Mouse (Mus musculus) heart, embryonic 14.5 days (tissue): Measurements from ENCODE around the gene Lrrc8a. TPM values are rescaled to one million over a fixed set of nuclear protein-coding genes. Genes with fewer than 3 reads are reported as not detected.

Source experiments
- ATAC-seq: fragments of 200-750 bp; cut with Nextera tagmentation; 2 replicates; pipeline ENCODE4 v1.8.0; 2017; ENCODE audit warnings: low read depth, moderate TSS enrichment; ENCODE audit not compliant: insufficient number of reproducible peaks, insufficient read depth, low FRiP score
- H3K27ac ChIP-seq, 2 experiments: fragments of 200-500 bp in 1 of 2; fragments of 300-500 bp in 1 of 2; sonication (generic) in 1 of 2; replicated peaks in 1 of 2; 2 replicates each; pipeline ENCODE4 v1.5.1; 2012 to 2014; ENCODE audit warnings: low read depth in 2 of 2, low read length in 2 of 2, control low read depth in 1 of 2, mild to moderate bottlenecking in 1 of 2, mixed read lengths in 1 of 2; ENCODE audit not compliant: control insufficient read depth in 1 of 2, insufficient read depth in 1 of 2
- H3K27me3 ChIP-seq: fragments of 300-500 bp; sonication (generic); 2 replicates; pipeline ENCODE4 v1.6.1; 2014; ENCODE audit warnings: mild to moderate bottlenecking, low read length, control low read depth; ENCODE audit not compliant: control insufficient read depth, insufficient read depth
- H3K36me3 ChIP-seq: fragments of 300-500 bp; sonication (generic); 2 replicates; pipeline ENCODE4 v1.6.1; 2014; ENCODE audit warnings: mild to moderate bottlenecking, control low read depth, low read length, mixed read lengths; ENCODE audit not compliant: control insufficient read depth, insufficient read depth
- H3K4me1 ChIP-seq, 2 experiments: fragments of 200-500 bp in 1 of 2; fragments of 300-500 bp in 1 of 2; sonication (generic) in 1 of 2; 2 replicates each; pipeline ENCODE4 v1.6.1; 2012 to 2014; ENCODE audit warnings: low read length in 2 of 2, control low read depth in 1 of 2, mixed read lengths in 1 of 2; ENCODE audit not compliant: control insufficient read depth in 2 of 2, insufficient read depth in 2 of 2
- H3K4me2 ChIP-seq: fragments of 300-500 bp; sonication (generic); 2 replicates; pipeline ENCODE4 v1.6.1; 2014; ENCODE audit warnings: mild to moderate bottlenecking, low read length
- H3K4me3 ChIP-seq, 2 experiments: fragments of 200-500 bp in 1 of 2; fragments of 300-500 bp in 1 of 2; sonication (generic) in 1 of 2; 2 replicates each; pipeline ENCODE4 v1.5.1; 2012 to 2014; ENCODE audit warnings: low read length in 2 of 2, mild to moderate bottlenecking in 2 of 2, control low read depth in 1 of 2, low read depth in 1 of 2, moderate library complexity in 1 of 2; ENCODE audit not compliant: control insufficient read depth in 1 of 2, insufficient read depth in 1 of 2
- H3K9ac ChIP-seq: fragments of 300-500 bp; sonication (generic); 2 replicates; pipeline ENCODE4 v1.6.1; 2014; ENCODE audit warnings: mild to moderate bottlenecking, low read length
- H3K9me3 ChIP-seq: fragments of 300-500 bp; sonication (generic); 2 replicates; pipeline ENCODE4 v1.6.1; 2016; ENCODE audit warnings: low read length, control low read depth; ENCODE audit not compliant: control insufficient read depth
- WGBS: fragments of 180-500 bp; shearing (Covaris S2); extraction: QIAGEN DNeasy Blood & Tissue Kit; methylation state at CpG from one replicate; pipeline ENCODE4 v1.1.7; 2014; 5-methylcytosine and 5-hydroxymethylcytosine counted together
- polyA plus RNA-seq: library from polyadenylated mRNA; unstranded; fragments of >200 nt; fragmentation: Nextera tagmentation; extraction: Ambion mirVana; gene quantifications from 2 replicates; pipeline ENCODE4 v1.2.1, GENCODE M21; 2014

The Lrrc8a gene
- polyA plus RNA-seq, 1 experiment from 2014 or later: 52.7 TPM

GRCm38 (mm10) chr2:30287027-30287373 is 49.5 kb downstream of the Lrrc8a start:
- H3K27ac ChIP-seq: peak overlapping the region in 1 of 2 experiments; percentile 62; a peak in 1 of 4 replicates
- no peaks in the 10 kb centered on the region for H3K27me3 ChIP-seq
- peak overlapping the region; percentile 96 for H3K9ac ChIP-seq
- no peak for ATAC-seq
- 0% methylated on average over 10 of the region's 10 CpGs for WGBS
- H3K4me2 ChIP-seq: peak overlapping the region; percentile 85
- H3K36me3 ChIP-seq: peaks cover 7% of the 10 kb centered on the region
- H3K9me3 ChIP-seq: no peaks in the 10 kb centered on the region
- peak overlapping the region; percentile 82 to 86 for H3K4me3 ChIP-seq
- H3K4me1 ChIP-seq: peaks cover 10 to 17% of the 10 kb centered on the region in 2 experiments

GRCm38 (mm10) chr2:30299525-30299924 is 62.0 kb downstream of the Lrrc8a start:
- Histone ChIP-seq H3K27ac (no peak overlapping the region), H3K36me3 (peaks cover 78% of the 10 kb centered on the region), H3K4me1 (no peaks in the 10 kb centered on the region), H3K4me2 (no peak overlapping the region), H3K9me3 (no peaks in the 10 kb centered on the region), H3K27me3 (no peaks in the 10 kb centered on the region), H3K9ac (no peak overlapping the region), H3K4me3 (no peak overlapping the region)
- no peak for ATAC-seq
- 69% methylated on average over 3 of the region's 3 CpGs for WGBS

DNA sequence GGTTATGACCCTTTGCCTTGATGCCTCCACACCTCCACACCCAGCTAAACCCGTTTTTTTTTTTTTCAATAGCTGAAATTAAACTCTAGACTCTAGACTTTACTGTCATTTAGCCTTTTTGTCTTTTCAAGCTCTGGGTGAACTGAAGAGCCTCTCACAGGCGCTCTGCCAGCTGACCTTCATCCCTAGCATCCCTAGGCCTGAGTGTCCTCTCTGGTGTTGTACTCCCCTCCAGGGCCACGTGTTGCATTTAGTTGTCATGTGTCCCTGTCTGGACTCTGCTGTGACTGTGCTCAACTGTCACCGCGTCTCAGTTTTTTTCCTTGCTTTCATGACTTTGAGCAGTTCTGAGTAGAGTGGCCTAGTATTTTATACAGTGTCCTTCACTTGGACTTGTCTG is 62.5 kb downstream of the Lrrc8a start:
- Histone ChIP-seq H3K9ac (no peak overlapping the region), H3K4me2 (no peak overlapping the region), H3K36me3 (peaks cover 83% of the 10 kb centered on the region), H3K4me1 (no peaks in the 10 kb centered on the region), H3K27me3 (no peaks in the 10 kb centered on the region), H3K9me3 (no peaks in the 10 kb centered on the region), H3K27ac (no peak overlapping the region), H3K4me3 (no peak overlapping the region)
- no peak for ATAC-seq
- 86% methylated on average over 5 of the region's 5 CpGs for WGBS

DNA sequence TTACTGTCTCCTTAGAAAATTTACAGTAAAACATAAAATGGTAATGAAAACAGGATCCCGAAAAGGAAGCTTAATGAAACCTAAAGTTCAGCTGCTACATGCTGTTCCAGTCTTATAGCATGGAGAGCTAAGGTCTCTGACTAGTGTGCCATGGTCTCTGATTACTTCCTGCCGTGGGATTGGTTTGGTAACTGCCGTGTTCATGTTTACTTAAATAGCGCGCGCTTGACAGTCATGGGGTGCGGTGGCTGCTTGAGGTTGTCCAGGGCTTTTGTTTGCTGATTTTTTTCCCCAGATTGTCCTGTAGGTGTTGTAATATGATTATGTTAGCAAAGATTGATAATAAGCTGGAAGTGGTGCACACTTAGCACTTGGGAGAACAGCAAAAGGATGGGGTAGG is 68.6 kb downstream of the Lrrc8a start:
- no peaks in the 10 kb centered on the region for H3K4me1 ChIP-seq
- H3K27ac ChIP-seq: no peak overlapping the region
- no peak overlapping the region for H3K4me2 ChIP-seq
- H3K27me3 ChIP-seq: no peaks in the 10 kb centered on the region
- no peak for ATAC-seq
- H3K9me3 ChIP-seq: no peaks in the 10 kb centered on the region
- WGBS: 93% methylated on average over 7 of the region's 7 CpGs
- no peak overlapping the region for H3K9ac ChIP-seq
- no peak overlapping the region for H3K4me3 ChIP-seq
- peaks cover 100% of the 10 kb centered on the region for H3K36me3 ChIP-seq

DNA sequence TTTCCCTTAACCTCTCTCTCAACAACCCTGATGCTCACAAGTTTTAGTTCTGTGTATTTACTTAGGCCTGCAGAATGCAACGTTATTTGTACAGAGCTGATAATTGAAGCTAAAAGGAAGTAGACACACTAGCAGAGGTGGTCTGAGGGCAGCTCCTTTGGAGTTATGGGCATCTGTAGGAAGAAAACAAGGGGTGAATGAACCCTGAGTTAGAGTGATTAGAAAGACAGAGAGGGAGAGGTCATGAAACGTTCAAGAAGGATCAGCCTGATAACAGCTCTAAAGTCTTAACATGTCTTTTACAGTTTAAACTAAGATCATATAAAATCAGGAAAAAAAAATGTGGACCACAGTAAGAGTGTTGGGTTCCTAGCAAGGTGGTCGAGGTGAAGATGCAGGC is 71.8 kb downstream of the Lrrc8a start:
- ATAC-seq: no peak
- Histone ChIP-seq H3K27ac (no peak overlapping the region), H3K9me3 (no peaks in the 10 kb centered on the region), H3K4me1 (no peaks in the 10 kb centered on the region), H3K4me3 (no peak overlapping the region), H3K27me3 (no peaks in the 10 kb centered on the region), H3K4me2 (no peak overlapping the region), H3K36me3 (peaks cover 97% of the 10 kb centered on the region), H3K9ac (no peak overlapping the region)
- 86% methylated on average over 3 of the region's 3 CpGs for WGBS

- no peak for ATAC-seq
- H3K9ac ChIP-seq: no peak overlapping the region
- no peak overlapping the region for H3K27ac ChIP-seq
- H3K4me2 ChIP-seq: no peak overlapping the region
- H3K36me3 ChIP-seq: peaks cover 97% of the 10 kb centered on the region
- H3K9me3 ChIP-seq: no peaks in the 10 kb centered on the region
- no peaks in the 10 kb centered on the region for H3K4me1 ChIP-seq
- 91% methylated on average over 2 of the region's 2 CpGs for WGBS
- H3K27me3 ChIP-seq: no peaks in the 10 kb centered on the region
- no peak overlapping the region for H3K4me3 ChIP-seq
Measured at GRCm38 (mm10) chr2:30311481-30311880, 74.0 kb downstream of the Lrrc8a start.

Other genes with a start within 250 kb of the Lrrc8a start
- 18.9 and 21.8 TPM in 2 replicates for gene Wdr34, start 188.8 kb upstream of the Lrrc8a start, polyA plus RNA-seq
- gene Set, start 180.3 kb upstream of the Lrrc8a start, polyA plus RNA-seq: 218 and 223 TPM in 2 replicates
- 10.0 and 10.3 TPM in 2 replicates for gene Pkn3, start 160.0 kb upstream of the Lrrc8a start, polyA plus RNA-seq
- gene Zdhhc12, start 144.1 kb upstream of the Lrrc8a start, polyA plus RNA-seq: 28.2 and 38.5 TPM in 2 replicates
- 7.8 and 8.9 TPM in 2 replicates for gene Zer1, start 113.1 kb upstream of the Lrrc8a start, polyA plus RNA-seq
- gene Tbc1d13, start 104.0 kb upstream of the Lrrc8a start, polyA plus RNA-seq: 9.0 and 9.9 TPM in 2 replicates
- 40.3 and 43.2 TPM in 2 replicates for gene Endog, start 66.2 kb upstream of the Lrrc8a start, polyA plus RNA-seq
- 24.7 and 28.0 TPM in 2 replicates for gene Spout1, start 59.3 kb upstream of the Lrrc8a start, polyA plus RNA-seq
- 22.0 and 26.0 TPM in 2 replicates for gene Kyat1, start 31.9 kb upstream of the Lrrc8a start, polyA plus RNA-seq
- gene Gm28035, start 2.9 kb downstream of the Lrrc8a start, polyA plus RNA-seq: 0.13 and 0.55 TPM in 2 replicates
- gene Phyhd1, start 28.5 kb downstream of the Lrrc8a start, polyA plus RNA-seq: 10.8 TPM in 2 replicates
- gene Gm28038, start 43.3 kb downstream of the Lrrc8a start, polyA plus RNA-seq: not detected in 2 replicates
- gene Dolk, start 48.6 kb downstream of the Lrrc8a start, polyA plus RNA-seq: 33.0 and 33.4 TPM in 2 replicates
- 23.9 and 26.2 TPM in 2 replicates for gene Nup188, start 48.7 kb downstream of the Lrrc8a start, polyA plus RNA-seq
- 94.6 and 97.3 TPM in 2 replicates for gene Sh3glb2, start 121.6 kb downstream of the Lrrc8a start, polyA plus RNA-seq
- gene Miga2, start 126.5 kb downstream of the Lrrc8a start, polyA plus RNA-seq: 28.3 and 31.6 TPM in 2 replicates
- 16.8 and 20.8 TPM in 2 replicates for gene Dolpp1, start 154.5 kb downstream of the Lrrc8a start, polyA plus RNA-seq
- 127 and 135 TPM in 2 replicates for gene Crat, start 178.1 kb downstream of the Lrrc8a start, polyA plus RNA-seq
- gene Ptpa, start 178.3 kb downstream of the Lrrc8a start, polyA plus RNA-seq: 42.0 and 61.2 TPM in 2 replicates
- 3.5 and 4.2 TPM in 2 replicates for gene Ier5l, start 236.5 kb downstream of the Lrrc8a start, polyA plus RNA-seq